Mouse (Mus musculus) heart, adult 2 months (tissue): Measurements from ENCODE around the gene Ccdc151. TPM values are rescaled to one million over a fixed set of nuclear protein-coding genes. Genes with fewer than 3 reads are reported as not detected.

Source experiments
- DNase-seq, 2 experiments: peaks; one replicate each; pipeline ENCODE4 v3.0.0; 2021
- H3K27ac ChIP-seq: fragments of 200-600 bp; 2 replicates; pipeline ENCODE4 v1.8.1; 2022
- H3K27me3 ChIP-seq: fragments of 200-500 bp; 2 replicates; pipeline ENCODE4 v1.6.1; 2012; ENCODE audit warnings: mild to moderate bottlenecking, low read length, inconsistent platforms, mixed read lengths; ENCODE audit not compliant: control insufficient read depth, insufficient read depth
- H3K36me3 ChIP-seq: fragments of 200-500 bp; 2 replicates; pipeline ENCODE4 v1.6.1; 2012; ENCODE audit warnings: low read length, inconsistent platforms; ENCODE audit not compliant: control insufficient read depth, insufficient read depth
- H3K4me1 ChIP-seq: fragments of 200-500 bp; 2 replicates; pipeline ENCODE4 v1.6.1; 2011; ENCODE audit warnings: low read length; ENCODE audit not compliant: control insufficient read depth, insufficient read depth
- H3K4me3 ChIP-seq: fragments of 200-600 bp; 2 replicates; pipeline ENCODE4 v1.8.1; 2022
- H3K79me2 ChIP-seq: fragments of 200-500 bp; replicated peaks from 2 replicates; pipeline ENCODE4 v1.6.1; 2012; ENCODE audit warnings: mild to moderate bottlenecking, inconsistent platforms, low read length, moderate library complexity, mixed read lengths; ENCODE audit not compliant: control insufficient read depth, insufficient read depth
- H3K9ac ChIP-seq: fragments of 200-500 bp; 2 replicates; pipeline ENCODE4 v1.6.1; 2012; ENCODE audit warnings: low read depth, mild to moderate bottlenecking, control low read depth, inconsistent platforms, low read length, mixed read lengths
- CTCF ChIP-seq: fragments of 200-600 bp; IDR thresholded peaks from 2 replicates; pipeline ENCODE4 v1.8.1; 2022; ENCODE audit warnings: antibody characterized with exemption, mild to moderate bottlenecking, moderate library complexity
- EP300 ChIP-seq: fragments of 200-500 bp; IDR thresholded peaks from 2 replicates; pipeline ENCODE4 v1.6.1; 2011; ENCODE audit warnings: low read depth, low read length, control low read depth; ENCODE audit not compliant: insufficient read depth
- POLR2A ChIP-seq: fragments of 200-500 bp; IDR thresholded peaks from 2 replicates; pipeline ENCODE4 v1.6.1; 2011; ENCODE audit warnings: mild to moderate bottlenecking, low read depth, low read length, control low read depth; ENCODE audit not compliant: insufficient read depth
- WGBS: fragments of 180-500 bp; shearing (Covaris S2); methylation state at CpG from one replicate; pipeline ENCODE4 v1.1.7; 2018; 5-methylcytosine and 5-hydroxymethylcytosine counted together
- intact Hi-C: fragments of 180-260 bp; cut with DNase I; formaldehyde crosslinking; loops from one replicate; pipeline ENCODE4 v1.15.1; 2025
- polyA plus RNA-seq: library from polyadenylated mRNA; depleted of rRNA; stranded (reverse); fragments of >200 nt; gene quantifications from 2 replicates; pipeline ENCODE4 v1.2.3, GENCODE M21; 2012; rRNA removed
- total RNA-seq, 2 experiments: library from RNA; stranded (reverse); gene quantifications; 2 replicates each; pipeline ENCODE4 v1.2.3; 2021

Gene Ccdc151
- total and polyA plus RNA-seq, 3 experiments, result 0.09 to 0.21 TPM; not detected in 1

DNA sequence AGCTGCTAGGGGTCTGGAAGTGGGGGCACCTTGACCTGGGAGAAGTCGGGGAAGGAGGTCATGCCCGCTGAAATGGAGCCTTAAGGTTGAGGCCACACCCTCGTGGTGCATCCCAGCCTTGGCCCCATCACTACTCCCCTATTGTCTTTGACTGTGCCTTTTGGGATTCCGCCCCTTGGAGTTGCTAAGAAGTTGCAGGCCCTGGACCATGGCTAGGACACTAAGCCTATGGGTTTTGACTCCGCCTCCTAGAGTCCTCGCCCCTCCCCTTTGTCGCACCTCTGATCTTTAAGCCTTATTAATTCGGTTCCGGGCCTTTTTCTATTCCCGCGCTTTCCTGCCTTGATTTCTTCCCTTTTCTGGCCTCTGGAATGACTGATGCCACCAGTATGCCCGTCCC lies 58.8 kb downstream of the Ccdc151 start:
- H3K9ac ChIP-seq, result no peak overlapping the region
- intact Hi-C loops, result no loop called here
- DNase-seq, result no peak
- H3K27ac ChIP-seq, result no peak overlapping the region
- peaks cover 5% of the 10 kb centered on the region for H3K27me3 ChIP-seq
- H3K4me3 ChIP-seq, result no peak overlapping the region
- WGBS, result 46% methylated on average over 12 of the region's 12 CpGs
- TF ChIP-seq CTCF, result no peak
- TF ChIP-seq POLR2A, result no peak
- TF ChIP-seq EP300, result no peak
- no peaks in the 10 kb centered on the region for H3K79me2 ChIP-seq
- no peaks in the 10 kb centered on the region for H3K36me3 ChIP-seq
- H3K4me1 ChIP-seq, result no peaks in the 10 kb centered on the region

DNA sequence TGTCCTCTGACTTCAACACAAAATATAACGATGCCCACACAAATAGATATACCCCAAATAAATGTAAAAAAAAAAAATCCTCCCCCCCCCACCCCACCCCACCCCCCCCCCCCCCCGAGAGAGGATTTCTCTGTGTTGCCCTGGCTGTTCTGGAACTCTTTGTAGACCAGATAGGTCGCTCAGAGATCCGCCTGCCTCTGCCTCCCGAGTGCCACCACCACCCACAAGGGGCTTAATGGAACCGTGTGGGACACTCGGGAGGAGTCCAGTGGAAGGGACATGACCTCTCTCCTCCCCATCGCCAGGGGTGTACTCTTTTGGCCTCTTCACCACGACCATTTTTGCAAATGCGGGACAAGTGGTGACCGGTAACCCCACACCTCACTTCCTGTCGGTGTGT lies 59.4 kb downstream of the Ccdc151 start:
- no peak for DNase-seq
- Histone ChIP-seq H3K36me3 (no peaks in the 10 kb centered on the region), H3K9ac (no peak overlapping the region), H3K27ac (no peak overlapping the region), H3K79me2 (no peaks in the 10 kb centered on the region), H3K4me1 (no peaks in the 10 kb centered on the region), H3K4me3 (no peak overlapping the region), H3K27me3 (peaks cover 5% of the 10 kb centered on the region)
- TF ChIP-seq CTCF (no peak), EP300 (no peak), POLR2A (no peak)
- intact Hi-C loops, result no loop called here
- WGBS, result 73% methylated on average over 11 of the region's 12 CpGs

Other genes starting within 250 kb of the Ccdc151 start
- 1 to 10 TPM; 5.1 to 6.8 TPM for gene Spc24, start 242.3 kb downstream of the Ccdc151 start, total RNA-seq
- gene Spc24, start 242.3 kb downstream of the Ccdc151 start, polyA plus RNA-seq, result 6.0 and 6.2 TPM in 2 replicates
- 10 to 100 TPM; 57.3 to 62.9 TPM for gene Kank2, start 203.9 kb downstream of the Ccdc151 start, total RNA-seq
- gene Kank2, start 203.9 kb downstream of the Ccdc151 start, polyA plus RNA-seq, result 45.3 and 52.7 TPM in 2 replicates
- gene Angptl8, start 167.1 kb downstream of the Ccdc151 start, total RNA-seq, result not detected
- 0.41 and 2.4 TPM in 2 replicates for gene Angptl8, start 167.1 kb downstream of the Ccdc151 start, polyA plus RNA-seq
- 10 to 100 TPM; 25.9 to 33.8 TPM for gene Dock6, start 150.0 kb downstream of the Ccdc151 start, total RNA-seq
- gene Dock6, start 150.0 kb downstream of the Ccdc151 start, polyA plus RNA-seq, result 87.9 and 92.7 TPM in 2 replicates
- gene Rab3d, start 84.4 kb downstream of the Ccdc151 start, total RNA-seq, result 10 to 100 TPM; 12.4 to 13.5 TPM
- 22.8 and 27.6 TPM in 2 replicates for gene Rab3d, start 84.4 kb downstream of the Ccdc151 start, polyA plus RNA-seq
- gene Ccdc159, start 75.2 kb downstream of the Ccdc151 start, total RNA-seq, result 1 to 10 TPM; 3.0 to 3.4 TPM
- gene Ccdc159, start 75.2 kb downstream of the Ccdc151 start, polyA plus RNA-seq, result 4.9 and 6.6 TPM in 2 replicates
- 10 to 100 TPM; 65.5 to 71.8 TPM for gene Tmem205, start 75.1 kb downstream of the Ccdc151 start, total RNA-seq
- gene Tmem205, start 75.1 kb downstream of the Ccdc151 start, polyA plus RNA-seq, result 96.1 and 129 TPM in 2 replicates
- 1 to 10 TPM; 2.5 to 2.6 TPM for gene Plppr2, start 65.6 kb downstream of the Ccdc151 start, total RNA-seq
- 5.3 and 7.5 TPM in 2 replicates for gene Plppr2, start 65.6 kb downstream of the Ccdc151 start, polyA plus RNA-seq
- 1 to 10 TPM; 6.5 to 7.4 TPM for gene Swsap1, start 46.9 kb downstream of the Ccdc151 start, total RNA-seq
- 4.6 and 6.2 TPM in 2 replicates for gene Swsap1, start 46.9 kb downstream of the Ccdc151 start, polyA plus RNA-seq
- gene Epor, start 39.1 kb downstream of the Ccdc151 start, total RNA-seq, result 1 to 10 TPM; 1.1 to 1.4 TPM
- 2.1 and 2.5 TPM in 2 replicates for gene Epor, start 39.1 kb downstream of the Ccdc151 start, polyA plus RNA-seq
- gene Rgl3, start 13.2 kb downstream of the Ccdc151 start, total RNA-seq, result 1 to 10 TPM; 4.2 to 4.8 TPM
- gene Rgl3, start 13.2 kb downstream of the Ccdc151 start, polyA plus RNA-seq, result 12.7 and 13.9 TPM in 2 replicates
- gene Prkcsh, start 172 bp upstream of the Ccdc151 start, total RNA-seq, result 10 to 100 TPM; 61.5 to 67.5 TPM
- 42.5 and 46.2 TPM in 2 replicates for gene Prkcsh, start 172 bp upstream of the Ccdc151 start, polyA plus RNA-seq
- under 1 TPM; 0.08 to 0.09 TPM for gene Elavl3, start 49.4 kb upstream of the Ccdc151 start, total RNA-seq
- gene Elavl3, start 49.4 kb upstream of the Ccdc151 start, polyA plus RNA-seq, result 0.09 and 0.10 TPM in 2 replicates
- gene Gm49318, start 68.6 kb upstream of the Ccdc151 start, total RNA-seq, result under 1 TPM in 1 of 2 experiments, not detected in 1; 0.52 TPM
- not detected in 2 replicates for gene Gm49318, start 68.6 kb upstream of the Ccdc151 start, polyA plus RNA-seq
- 1 to 10 TPM; 3.8 to 4.7 TPM for gene Zfp653, start 68.7 kb upstream of the Ccdc151 start, total RNA-seq
- 8.7 and 9.5 TPM in 2 replicates for gene Zfp653, start 68.7 kb upstream of the Ccdc151 start, polyA plus RNA-seq
- gene Ecsit, start 82.8 kb upstream of the Ccdc151 start, total RNA-seq, result 100 to 1,000 TPM in 1 of 2 experiments, 10 to 100 TPM in 1; 92.5 to 106 TPM
- gene Ecsit, start 82.8 kb upstream of the Ccdc151 start, polyA plus RNA-seq, result 166 and 169 TPM in 2 replicates
- gene Cnn1, start 96.6 kb upstream of the Ccdc151 start, total RNA-seq, result 1 to 10 TPM; 8.4 to 8.6 TPM
- gene Cnn1, start 96.6 kb upstream of the Ccdc151 start, polyA plus RNA-seq, result 15.4 and 26.5 TPM in 2 replicates
- gene Elof1, start 114.5 kb upstream of the Ccdc151 start, total RNA-seq, result 10 to 100 TPM; 34.6 to 42.6 TPM
- gene Elof1, start 114.5 kb upstream of the Ccdc151 start, polyA plus RNA-seq, result 62.6 and 67.0 TPM in 2 replicates
- gene Acp5, start 133.1 kb upstream of the Ccdc151 start, total RNA-seq, result 1 to 10 TPM; 1.6 to 2.4 TPM
- 7.7 and 20.8 TPM in 2 replicates for gene Acp5, start 133.1 kb upstream of the Ccdc151 start, polyA plus RNA-seq
- 10 to 100 TPM; 42.9 to 56.5 TPM for gene Pigyl, start 154.2 kb upstream of the Ccdc151 start, total RNA-seq
- gene Pigyl, start 154.2 kb upstream of the Ccdc151 start, polyA plus RNA-seq, result 54.5 and 55.4 TPM in 2 replicates
- under 1 TPM; 0.09 to 0.10 TPM for gene Zfp872, start 185.5 kb upstream of the Ccdc151 start, total RNA-seq
- gene Zfp872, start 185.5 kb upstream of the Ccdc151 start, polyA plus RNA-seq, result not detected in 2 replicates
- gene Zfp809, start 223.1 kb upstream of the Ccdc151 start, total RNA-seq, result 10 to 100 TPM; 33.6 to 34.2 TPM
- 14.8 and 26.6 TPM in 2 replicates for gene Zfp809, start 223.1 kb upstream of the Ccdc151 start, polyA plus RNA-seq